Comparison of ENCODE assay signal across 8 mouse cellular contexts in the genomic region with DNA sequence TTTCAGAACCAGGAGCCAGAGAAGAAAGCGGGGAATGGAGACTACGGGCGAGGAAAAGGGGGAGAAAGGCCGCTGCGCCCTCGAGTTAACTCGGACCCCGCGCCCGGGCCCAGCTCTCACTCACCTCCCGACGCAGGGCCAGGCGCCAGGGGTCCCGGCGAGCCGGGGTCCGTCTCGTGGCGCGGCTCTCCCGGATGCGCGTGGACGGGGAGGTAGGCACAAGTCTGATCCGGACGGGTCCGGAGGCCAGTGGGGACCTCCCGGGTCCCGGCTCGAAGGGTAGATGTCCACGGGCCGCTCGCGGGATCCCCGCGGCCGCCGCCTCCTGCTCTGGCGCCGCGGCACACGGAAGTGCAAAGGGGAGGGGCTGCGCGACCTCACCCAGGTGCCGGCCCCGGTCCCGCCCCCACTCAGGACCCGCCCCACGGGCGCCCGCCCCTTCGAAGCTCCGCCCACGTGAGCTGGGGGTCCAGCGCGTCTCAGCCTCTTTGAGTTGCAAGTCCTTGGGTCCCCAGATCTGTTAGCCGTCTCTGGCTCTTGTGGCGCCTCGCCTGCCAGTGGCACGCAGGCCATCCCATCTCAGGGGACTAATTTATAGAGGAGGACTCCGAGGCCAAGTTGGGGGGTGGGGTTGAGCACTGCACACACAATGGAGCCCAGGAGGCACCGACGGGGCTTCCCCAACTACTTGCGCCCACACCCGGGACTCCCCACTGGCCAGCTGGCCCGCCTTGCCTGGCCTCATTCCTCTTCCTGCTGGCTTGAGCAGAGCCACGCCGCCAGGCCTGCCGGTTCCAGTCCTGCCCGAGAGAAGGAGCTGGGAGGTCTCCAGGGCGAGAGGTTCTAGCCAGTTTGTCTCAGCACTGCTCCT. TPM values are rescaled to one million over a fixed set of nuclear protein-coding genes. Genes with fewer than 3 reads are reported as not detected.
DNase-seq lines count a peak whose midpoint lies in the region; ATAC-seq lines count a peak whose summit lies in the region.

A gene (minus strand): TSS at position 355 of the 871 bp plus-strand sequence.

- peak within 1 kb of the TSS; percentile 80 for H3K27ac ChIP-seq in embryonic facial prominence, embryonic 10.5 days (replicated peaks)
- peak within 1 kb of the TSS; percentile 56 for H3K27ac ChIP-seq in limb, embryonic 13.5 days
- no peak within 1 kb of the TSS for H3K27ac ChIP-seq in midbrain, embryonic 15.5 days

- peaks cover 39% of the 10 kb centered on the region for H3K27me3 ChIP-seq in embryonic facial prominence, embryonic 10.5 days (replicated peaks; ENCODE audit: low read depth, poor library complexity, severe bottlenecking)
- no peaks in the 10 kb centered on the region for H3K27me3 ChIP-seq in limb, embryonic 13.5 days
- peaks cover 16% of the 10 kb centered on the region; the same call in 1 of the 2 replicates for H3K27me3 ChIP-seq in midbrain, embryonic 15.5 days (replicated peaks)

- peak within 1 kb of the TSS; percentile 78 for H3K9ac ChIP-seq in limb, embryonic 13.5 days
- H3K9ac ChIP-seq in midbrain, embryonic 15.5 days, result peak within 1 kb of the TSS; percentile 33; the same call in 1 of the 2 replicates

- H3K36me3 ChIP-seq in embryonic facial prominence, embryonic 10.5 days (replicated peaks), result no peaks in the 10 kb centered on the region
- H3K36me3 ChIP-seq in limb, embryonic 13.5 days, result no peaks in the 10 kb centered on the region
- no peaks in the 10 kb centered on the region for H3K36me3 ChIP-seq in midbrain, embryonic 15.5 days (replicated peaks)

- H3K4me1 ChIP-seq in embryonic facial prominence, embryonic 10.5 days, result peaks cover 52% of the 10 kb centered on the region
- peaks cover 32% of the 10 kb centered on the region for H3K4me1 ChIP-seq in limb, embryonic 13.5 days
- H3K4me1 ChIP-seq in midbrain, embryonic 15.5 days, result peaks cover 19% of the 10 kb centered on the region

- H3K4me2 ChIP-seq in limb, embryonic 13.5 days (replicated peaks), result peak within 1 kb of the TSS; percentile 94
- H3K4me2 ChIP-seq in midbrain, embryonic 15.5 days, result peak within 1 kb of the TSS; percentile 63

- peak; percentile 82 for DNase-seq in 3T3-L1 (ENCODE audit: low read depth, low spot score)
- DNase-seq in adrenal gland, adult 8-10 months, result peak; percentile 83
- DNase-seq in embryonic facial prominence, embryonic 10.5 days (ENCODE audit: low spot score), result peak; percentile 91
- DNase-seq in heart, adult 11 months, result peak; percentile 99
- peak; percentile 86 for DNase-seq in kidney, adult 11 months
- DNase-seq in spleen, postnatal 36 days (ENCODE audit: low spot score in 2 of 2), result peak; percentile 89 to 91

- peak within 1 kb of the TSS; percentile 71 for H3K4me3 ChIP-seq in embryonic facial prominence, embryonic 10.5 days
- H3K4me3 ChIP-seq in limb, embryonic 13.5 days, result peak within 1 kb of the TSS; percentile 72
- peak within 1 kb of the TSS; percentile 49 for H3K4me3 ChIP-seq in midbrain, embryonic 15.5 days

- no peaks in the 10 kb centered on the region for H3K9me3 ChIP-seq in embryonic facial prominence, embryonic 10.5 days
- no peaks in the 10 kb centered on the region for H3K9me3 ChIP-seq in limb, embryonic 13.5 days
- H3K9me3 ChIP-seq in midbrain, embryonic 15.5 days, result no peaks in the 10 kb centered on the region

- WGBS in embryonic facial prominence, embryonic 10.5 days, result under 1% methylated on average over 71 of the region's 71 CpGs
- WGBS in limb, embryonic 13.5 days, result under 1% methylated on average over 46 of the region's 71 CpGs
- under 1% methylated on average over 68 of the region's 71 CpGs for WGBS in midbrain, embryonic 15.5 days

- peak; percentile 87 for ATAC-seq in limb, embryonic 13.5 days (ENCODE audit: low FRiP score, low read depth)
- peak; percentile 61 for ATAC-seq in midbrain, embryonic 15.5 days (replicated peaks)

RNA-seq across cellular contexts. Expression of the gene that starts here (rescaled TPM):
- total RNA-seq in adrenal gland, adult 8-10 months (2022), result 100 to 1,000 TPM; 118 to 213 (median 160) TPM
- polyA plus RNA-seq in embryonic facial prominence, embryonic 10.5 days (2016; fragmentation: Nextera tagmentation; extraction: Ambion mirVana), result 31.6 and 37.3 TPM in 2 replicates
- 50.8 and 58.5 TPM in 2 replicates for polyA plus RNA-seq in limb, embryonic 13.5 days (2015; fragmentation: Nextera tagmentation; extraction: Ambion mirVana)
- 14.7 and 19.6 TPM in 2 replicates for polyA plus RNA-seq in midbrain, embryonic 15.5 days (2015; fragmentation: Nextera tagmentation; extraction: Ambion mirVana)
